Mouse (Mus musculus): ENCODE measurements around the gene Ctdspl.

Ctdspl gene

DNA sequence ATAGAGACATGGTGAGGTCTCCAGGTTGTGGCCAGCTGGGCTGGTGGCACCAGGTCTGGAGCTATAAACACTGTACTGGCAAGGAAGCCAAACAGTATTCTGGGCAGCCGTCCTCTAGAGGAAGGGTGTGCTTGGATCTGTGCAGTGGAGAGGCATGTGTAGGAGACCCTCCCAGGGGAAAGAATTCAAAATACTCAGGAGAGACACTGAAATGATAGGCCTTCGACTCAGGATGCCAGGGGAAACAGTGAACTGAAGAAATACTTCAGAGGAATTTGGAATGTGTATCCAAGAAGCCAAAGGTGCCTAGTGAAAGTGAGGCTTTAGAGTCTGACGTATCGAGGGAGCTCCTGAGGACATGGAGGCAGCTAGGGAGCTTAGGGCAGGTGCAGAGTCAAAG is 23.4 kb downstream of the Ctdspl start:
- no peak for DNase-seq (ENCODE audit: low spot score)

DNA sequence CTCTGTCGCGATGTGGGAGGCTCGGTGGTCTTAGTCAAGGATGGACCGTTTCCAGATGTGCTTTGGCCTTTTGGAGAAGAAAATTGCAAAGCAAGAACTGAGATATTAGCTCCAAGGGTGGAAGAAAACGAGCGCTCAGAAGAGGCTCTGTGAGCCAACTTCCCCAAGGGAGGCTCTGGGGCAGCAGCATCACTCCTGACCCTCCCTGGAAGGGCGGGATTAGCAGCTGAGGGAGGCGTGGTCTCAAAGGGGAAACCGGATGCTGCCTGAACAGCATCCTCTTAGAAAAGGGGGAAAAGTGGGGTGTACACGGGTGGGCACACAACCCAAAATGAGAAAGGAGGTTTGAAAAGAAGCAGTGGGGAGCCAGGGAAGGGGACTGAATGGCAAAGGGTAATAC is 23.8 kb downstream of the Ctdspl start:
- no peak for DNase-seq (ENCODE audit: low spot score)

DNA sequence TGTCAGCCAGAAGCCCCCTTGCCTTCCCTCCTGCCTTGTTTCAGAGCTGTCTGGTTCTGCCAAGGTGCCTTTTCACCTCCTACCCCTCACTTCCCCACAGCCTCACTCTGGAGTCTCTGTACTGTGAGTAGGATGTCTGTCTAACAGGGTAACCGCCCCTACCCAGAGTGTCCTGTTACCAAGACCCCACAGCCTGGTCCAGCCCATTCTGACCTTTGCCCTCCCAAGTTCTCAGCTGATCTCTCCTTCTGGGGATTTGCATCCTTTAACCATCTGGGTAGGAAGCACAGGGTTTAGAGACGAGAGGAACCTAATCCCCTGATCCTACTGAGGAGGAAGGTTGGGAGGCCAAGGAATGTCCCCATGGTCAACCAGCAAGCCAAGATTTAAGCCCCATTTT is 24.5 kb downstream of the Ctdspl start:
- DNase-seq (ENCODE audit: low spot score) = no peak

DNA sequence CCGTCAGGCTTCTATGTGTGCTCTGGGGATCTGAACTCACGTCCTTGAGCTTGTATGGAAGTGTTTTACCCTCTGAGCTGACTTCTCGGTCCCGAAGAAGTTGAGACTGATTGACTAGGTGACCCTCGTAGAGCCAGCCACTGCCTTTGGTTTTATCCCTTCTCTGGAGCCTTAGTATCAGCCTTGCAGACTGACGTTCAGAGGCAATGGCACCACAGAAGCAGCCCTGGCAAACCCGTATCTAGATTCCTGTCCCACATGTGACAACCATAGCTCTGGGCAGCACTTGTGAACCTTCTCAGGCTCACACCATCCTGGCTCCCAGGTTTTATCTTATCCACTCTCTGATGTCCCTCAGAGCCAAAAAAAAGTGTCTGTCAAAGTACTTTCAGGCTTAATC is 25.1 kb downstream of the Ctdspl start:
- DNase-seq (ENCODE audit: low spot score) = no peak

DNA sequence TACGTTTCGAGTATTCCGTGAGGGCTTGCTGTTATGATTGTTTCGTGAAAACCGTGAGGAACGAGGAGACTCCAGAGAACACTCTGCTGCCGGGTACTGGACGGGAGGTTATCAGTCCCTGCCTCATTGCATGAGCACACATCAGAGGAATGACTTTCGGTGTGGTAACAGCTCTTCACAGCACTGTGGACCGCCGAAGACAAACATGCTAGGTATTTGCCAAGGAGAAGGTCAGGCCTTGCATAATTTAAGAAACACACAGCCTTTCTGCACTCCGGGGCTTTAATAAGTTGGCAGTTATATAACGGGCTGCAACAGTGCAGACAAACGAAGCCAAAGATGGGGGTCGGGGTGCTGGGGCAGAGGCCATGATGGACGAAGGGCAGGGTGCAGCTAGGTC is 25.9 kb downstream of the Ctdspl start:
- no peak for DNase-seq (ENCODE audit: low spot score)

DNA sequence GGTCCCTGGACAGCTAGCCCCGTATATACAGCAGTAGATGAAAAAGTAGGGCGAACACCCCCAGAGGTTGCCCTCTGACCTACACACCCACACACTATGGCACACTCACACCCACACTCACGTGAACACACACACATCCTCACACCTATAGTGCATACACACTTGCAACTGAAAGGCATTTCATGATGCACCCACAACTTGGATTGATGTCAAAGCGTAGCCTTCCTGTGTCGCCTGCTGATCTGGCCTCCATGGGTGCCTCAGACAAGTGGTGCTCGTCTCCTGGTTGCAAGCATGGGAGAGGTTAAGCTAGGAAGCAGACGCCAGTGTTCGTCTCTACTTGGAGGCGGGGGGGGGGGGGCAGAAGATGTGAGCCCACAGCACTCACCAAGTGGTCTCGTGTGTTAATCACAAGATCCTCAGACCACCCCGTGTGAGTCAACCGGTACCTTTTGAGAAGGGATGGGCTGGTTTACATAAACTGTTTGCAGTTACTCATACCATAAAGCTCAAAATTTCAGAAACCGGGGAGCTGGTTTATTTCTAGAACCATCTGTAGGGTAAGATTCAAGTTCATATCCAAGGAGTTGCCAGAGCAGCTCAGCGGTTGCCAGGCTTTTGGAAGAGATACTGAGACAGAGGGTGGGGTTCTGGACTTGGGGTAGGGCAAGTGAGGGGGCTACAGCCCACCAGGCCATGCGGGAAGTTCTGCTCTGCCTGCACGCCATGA is 27.4 kb downstream of the Ctdspl start:
- DNase-seq (ENCODE audit: low spot score) = no peak

DNA sequence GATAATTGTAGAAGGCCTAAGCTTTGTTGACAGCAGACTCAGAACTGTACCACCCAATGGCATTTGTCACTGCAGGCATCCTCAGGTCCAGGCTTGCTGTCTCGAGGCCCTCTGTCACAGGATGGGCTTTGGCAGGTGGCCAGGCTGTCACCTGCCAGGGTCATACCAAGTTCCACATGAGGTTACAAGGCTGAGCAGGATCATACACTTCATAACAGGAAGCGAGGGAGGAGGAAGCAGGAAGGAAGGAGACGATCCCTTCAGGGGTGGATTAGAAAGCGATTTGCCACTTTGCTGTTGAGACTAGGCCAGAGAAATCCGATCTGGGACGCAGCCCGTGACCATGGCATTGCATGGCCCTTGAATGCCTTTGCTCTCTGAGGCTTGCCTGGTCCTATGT is 32.5 kb downstream of the Ctdspl start:
- no peak for DNase-seq (ENCODE audit: low spot score)

DNA sequence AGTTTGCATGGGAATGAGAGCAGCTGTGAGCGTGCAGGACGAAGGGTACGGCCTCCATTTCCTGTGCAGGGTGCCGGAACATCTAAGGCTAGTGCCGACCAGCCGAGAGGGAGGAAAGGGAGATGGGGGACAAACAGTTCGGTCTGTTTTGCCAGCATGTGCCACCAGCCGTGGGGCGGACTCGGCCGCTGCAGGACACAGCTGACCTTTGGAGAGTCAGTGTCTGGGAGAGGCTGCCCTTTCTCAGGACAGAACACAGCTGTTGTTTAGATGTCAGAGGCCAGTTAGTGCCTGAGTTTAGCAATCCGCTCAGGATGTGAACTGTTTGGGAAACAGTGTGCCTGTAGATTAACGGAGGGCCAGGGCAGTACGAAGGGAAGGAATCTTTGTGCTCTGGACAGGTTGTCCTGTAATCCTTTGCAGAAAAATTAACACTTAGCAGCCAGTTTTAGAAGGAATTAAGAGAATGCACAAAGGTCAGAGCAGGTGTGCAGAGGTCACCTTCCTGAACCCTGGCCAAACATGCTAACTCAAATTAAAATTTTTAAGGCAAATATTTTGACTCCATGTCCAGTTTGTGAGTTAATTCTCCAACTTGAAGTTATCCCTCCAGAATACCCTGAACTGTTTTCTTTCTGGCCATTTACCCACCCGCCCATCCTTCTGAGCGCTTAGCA is 34.3 kb downstream of the Ctdspl start:
- DNase-seq (ENCODE audit: low spot score) = no peak

DNA sequence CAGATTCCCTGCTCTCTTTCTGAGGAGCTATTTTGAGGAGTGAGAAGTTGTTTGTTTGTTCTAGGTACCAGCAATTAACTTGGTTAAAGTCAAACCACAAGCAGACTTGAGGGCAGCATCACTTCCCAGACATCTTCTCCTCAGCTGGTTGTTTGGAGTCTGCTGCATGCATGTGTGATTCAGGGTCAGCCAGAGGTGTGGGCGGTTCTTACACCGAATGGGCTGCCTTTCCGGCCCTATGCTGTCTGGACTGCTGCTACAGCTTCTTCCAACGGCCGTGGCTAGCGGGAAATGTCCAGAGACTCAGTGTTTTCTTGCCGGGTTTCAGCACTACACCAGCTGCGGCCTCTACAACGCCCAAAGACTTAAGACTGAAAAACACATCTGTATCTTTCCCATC is 36.9 kb downstream of the Ctdspl start:
- no peak for DNase-seq (ENCODE audit: low spot score)

DNA sequence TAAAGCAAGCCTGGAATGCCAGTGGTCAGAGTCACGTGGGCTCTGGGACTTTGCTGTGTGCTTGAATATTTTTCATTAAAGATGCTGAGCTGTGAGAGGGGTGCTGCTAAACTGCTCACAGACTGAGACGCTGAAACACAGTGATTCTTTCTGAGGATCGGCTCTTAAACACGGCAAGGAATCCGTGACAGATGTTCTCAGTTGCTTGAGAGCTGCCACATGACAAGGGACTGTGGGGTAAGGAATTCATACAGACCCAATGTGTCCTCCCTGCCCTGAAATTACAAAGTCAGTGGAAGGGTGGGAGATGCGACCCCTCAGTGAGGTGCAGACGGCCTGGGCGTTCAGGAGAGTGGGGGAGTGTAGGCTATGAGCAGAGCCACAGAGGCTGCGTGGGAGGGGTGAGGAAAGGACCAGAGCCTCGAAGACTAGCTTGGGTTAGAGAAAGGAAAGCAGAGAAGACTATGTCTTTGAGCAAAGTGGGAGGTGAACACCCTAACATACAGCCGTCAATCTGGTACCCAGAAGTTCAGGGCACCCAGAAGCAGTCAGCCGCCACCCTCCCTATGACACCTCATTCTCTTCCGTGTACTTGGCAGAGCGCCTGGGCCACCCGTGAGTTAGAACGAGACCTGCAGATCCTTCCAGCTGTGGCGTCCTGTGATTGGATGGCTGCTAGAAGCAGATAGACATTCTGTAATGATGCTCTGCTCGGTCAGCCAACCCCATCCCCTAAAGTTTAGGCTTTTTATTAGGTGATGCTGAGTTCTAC is 38.2 kb downstream of the Ctdspl start:
- no peak for DNase-seq (ENCODE audit: low spot score)

DNA sequence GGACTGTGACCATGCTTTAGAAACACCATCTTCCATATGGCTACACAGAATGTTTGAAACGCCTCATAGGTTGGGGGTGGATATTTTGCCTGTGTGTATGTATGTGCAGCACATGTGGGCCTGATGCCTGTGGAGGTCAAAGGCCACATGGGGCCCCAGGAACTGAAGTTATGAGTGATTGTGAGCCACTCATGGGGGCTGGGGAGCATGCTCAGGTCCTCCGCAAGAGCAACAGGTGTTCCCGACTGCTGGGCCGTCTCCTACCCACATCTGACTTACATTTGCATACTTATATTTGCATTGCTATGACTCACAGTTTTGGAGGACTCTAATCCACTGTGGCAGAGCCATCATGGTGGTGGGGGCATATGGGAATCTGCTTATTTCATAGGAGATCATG is 43.6 kb downstream of the Ctdspl start:
- DNase-seq (ENCODE audit: low spot score) = no peak

DNA sequence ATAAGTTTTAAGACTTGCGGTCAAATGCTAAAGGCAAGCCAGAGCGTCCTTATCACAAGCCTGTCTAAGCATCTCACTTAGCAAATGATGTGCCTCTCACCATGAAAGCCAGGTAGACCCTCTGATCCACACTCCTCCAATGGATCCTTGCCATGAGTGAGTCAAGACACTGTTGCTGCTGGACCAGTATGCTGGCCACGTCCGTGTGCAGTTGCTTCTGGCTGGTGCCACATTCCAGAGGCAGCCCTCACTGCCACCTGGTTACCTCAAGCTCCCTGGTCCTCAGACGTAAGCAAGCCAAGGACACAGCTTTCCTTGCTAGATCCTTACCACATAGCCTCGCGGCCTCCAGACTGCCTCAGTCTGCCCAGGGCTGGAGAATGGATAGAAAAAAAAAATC is 46.8 kb downstream of the Ctdspl start:
- no peak for DNase-seq (ENCODE audit: low spot score)

DNA sequence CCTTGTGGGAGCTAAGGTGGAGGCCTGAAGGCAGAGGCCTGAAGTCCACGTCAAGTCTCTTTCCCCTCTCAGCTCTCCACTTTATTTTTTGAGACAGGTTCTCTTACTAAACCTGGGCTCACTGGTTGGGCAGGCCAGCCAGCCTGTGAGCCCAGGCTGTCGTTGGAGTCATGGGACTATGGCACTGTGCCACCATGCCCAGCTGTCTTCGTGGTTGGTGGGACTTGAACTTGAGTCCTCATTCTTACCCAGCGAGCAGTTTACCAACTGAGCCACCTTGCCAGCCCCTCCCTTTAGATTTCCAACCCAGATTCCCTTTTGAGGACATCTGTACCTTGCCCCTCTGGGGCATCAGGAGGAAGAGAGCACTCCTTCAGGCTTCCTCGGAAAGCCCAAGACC is 47.3 kb downstream of the Ctdspl start:
- no peak for DNase-seq (ENCODE audit: low spot score)

DNA sequence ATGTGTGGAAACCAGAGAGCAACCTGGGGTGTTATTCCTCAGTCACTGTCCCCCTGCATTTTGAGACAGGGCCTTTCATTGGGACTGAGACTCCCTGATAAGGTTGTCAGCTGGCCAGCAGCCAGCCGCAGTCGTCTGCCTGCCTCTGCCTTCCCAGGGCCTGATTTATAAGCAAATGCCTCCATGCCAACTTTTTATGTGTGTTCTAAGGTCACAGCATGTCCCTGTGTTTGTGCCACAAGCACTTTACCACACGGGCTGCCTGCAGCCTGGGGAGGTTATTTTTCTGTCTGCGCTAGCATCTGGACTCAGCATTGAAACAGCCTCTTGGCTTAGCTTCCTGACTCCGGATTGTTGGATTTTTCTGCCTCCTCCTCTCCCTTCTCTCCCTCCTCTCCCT is 47.9 kb downstream of the Ctdspl start:
- no peak for DNase-seq (ENCODE audit: low spot score)

DNA sequence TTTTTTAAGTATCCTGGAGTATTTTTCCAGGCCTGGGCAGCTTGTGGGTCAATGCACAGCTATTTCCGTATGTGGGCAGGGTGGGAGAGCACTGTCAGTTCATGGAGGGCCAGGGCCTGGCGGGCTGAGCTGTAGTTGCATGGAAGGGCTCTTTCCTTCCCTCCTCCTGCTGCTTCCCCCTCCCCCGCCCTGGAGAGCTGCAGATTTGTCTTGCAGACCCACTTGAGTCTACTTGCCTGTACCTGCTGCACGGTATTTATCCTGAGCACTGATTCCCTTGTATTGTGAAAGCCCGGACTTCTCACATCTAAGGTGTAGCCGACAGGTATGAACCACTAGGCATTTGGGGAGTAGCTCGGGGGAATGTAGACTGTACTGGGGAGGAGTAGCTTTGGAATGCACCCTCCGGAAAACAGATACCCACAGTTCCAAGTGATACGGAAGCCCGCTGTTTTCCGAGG is 49.0 kb downstream of the Ctdspl start:
- DNase-seq (ENCODE audit: low spot score) = no peak

DNA sequence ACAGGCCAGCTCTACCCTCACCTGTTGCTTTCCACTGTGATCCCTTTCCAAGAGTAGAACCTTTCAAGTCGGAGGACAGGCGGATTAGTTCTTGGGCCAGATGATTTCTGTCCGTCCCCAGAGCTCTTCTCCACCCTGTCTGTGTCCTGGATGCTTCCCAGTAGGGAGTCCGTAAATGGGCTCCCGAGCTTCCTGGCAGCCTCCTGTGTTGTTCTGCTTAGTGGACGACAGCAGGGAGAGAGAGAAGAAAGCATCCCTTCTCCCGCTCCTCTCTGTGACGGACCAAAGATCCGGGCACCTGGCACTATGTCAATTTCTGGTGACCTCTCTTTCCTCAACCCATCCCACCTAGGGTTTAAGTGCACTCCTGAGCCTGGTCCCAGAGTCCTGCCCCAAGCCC is 49.5 kb downstream of the Ctdspl start:
- DNase-seq (ENCODE audit: low spot score) = no peak

DNA sequence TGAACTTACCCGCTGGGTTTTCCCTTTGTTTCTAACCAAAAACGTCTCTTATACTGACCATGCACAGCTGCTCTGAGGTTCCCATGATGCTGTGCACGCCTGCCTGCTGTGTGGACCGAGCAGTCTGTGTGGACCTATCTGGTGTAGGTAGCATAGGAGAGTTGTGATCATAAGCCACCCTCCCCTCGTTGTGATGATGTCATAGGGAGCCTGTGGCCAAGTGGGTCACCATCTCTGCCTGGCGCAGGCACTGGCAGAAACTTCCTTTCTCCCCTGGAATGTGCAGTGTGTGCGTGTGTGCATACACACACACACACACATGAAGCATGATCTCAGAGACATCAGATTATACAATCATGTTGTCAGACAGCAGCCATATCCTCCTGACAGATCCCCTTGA is 50.3 kb downstream of the Ctdspl start:
- DNase-seq (ENCODE audit: low spot score) = no peak

DNA sequence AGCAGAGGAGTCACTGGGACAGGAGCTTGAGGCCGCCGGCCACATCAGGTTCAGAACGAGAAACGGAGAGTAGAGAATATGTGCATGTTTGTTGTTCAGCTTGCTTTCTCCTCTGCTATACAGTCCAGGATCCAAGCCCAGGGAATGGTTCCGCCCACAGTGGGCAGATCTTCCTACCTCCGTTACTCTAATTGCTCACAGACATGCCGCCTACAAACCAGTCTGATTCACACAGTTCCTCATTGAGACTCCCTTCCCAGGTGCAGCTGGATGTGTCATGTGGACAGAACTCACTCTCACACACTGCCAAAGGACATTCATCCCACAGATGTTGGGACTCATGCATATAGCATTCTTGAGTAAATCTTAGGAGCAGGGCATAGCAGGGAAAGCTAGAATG is 51.2 kb downstream of the Ctdspl start:
- DNase-seq (ENCODE audit: low spot score) = no peak

DNA sequence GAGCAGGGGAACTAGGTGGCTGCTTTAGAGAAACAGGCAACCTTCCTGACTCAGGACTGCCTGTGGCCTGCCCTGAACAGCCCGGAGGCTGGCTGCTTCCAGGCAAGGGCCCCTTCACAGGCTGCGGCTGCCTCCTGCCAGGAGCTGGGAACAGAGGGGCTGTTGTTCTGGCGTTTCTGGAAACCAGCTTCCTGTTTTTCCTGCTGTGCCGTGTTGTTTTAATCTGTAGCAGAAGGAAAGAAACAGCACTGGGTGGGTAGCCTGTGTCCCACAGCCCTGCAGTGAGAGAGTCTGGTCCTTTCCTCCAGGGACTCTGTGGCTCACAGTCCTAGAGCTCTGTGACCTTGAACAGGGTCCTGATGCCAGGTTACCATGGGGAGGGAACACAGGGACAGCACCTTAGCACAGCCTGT is 54.2 kb downstream of the Ctdspl start:
- DNase-seq (ENCODE audit: low spot score) = no peak

DNA sequence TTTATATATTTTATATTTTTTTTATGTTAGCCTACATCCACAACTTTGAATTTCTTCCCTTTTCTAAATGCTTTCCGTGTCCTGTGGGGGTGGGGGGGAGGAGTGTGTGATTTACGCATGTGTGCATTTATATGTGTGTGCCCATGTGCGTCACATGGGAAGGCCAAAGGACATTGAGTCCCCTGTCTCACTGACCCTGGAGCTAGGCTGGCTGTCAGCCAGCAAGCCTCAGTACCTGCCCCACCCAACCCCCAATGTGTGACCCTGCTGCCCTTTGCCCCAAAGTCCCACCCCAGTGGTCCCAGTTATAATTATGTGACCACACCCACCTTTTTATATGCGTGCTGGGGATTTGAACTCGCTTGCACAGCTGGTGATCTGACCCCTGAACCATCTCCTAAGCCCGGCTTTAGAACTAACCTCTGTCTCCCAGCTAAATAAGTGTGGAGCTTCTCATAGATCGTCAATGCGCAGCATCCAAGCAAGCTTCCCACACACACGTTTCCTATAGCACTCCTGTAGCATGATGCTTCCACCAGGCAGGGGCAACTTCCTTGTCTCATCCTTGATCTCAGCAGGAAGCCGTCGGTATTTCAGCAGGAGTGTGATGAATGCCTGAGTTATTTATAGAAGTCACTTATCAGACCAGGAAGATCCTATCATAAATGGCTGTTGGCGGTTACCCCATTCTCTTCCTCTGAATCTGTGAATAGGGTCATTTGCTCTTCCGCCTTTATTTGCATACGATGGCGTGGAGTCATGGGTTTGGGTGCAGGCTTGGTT is 58.6 kb downstream of the Ctdspl start:
- no peak for DNase-seq (ENCODE audit: low spot score)

DNA sequence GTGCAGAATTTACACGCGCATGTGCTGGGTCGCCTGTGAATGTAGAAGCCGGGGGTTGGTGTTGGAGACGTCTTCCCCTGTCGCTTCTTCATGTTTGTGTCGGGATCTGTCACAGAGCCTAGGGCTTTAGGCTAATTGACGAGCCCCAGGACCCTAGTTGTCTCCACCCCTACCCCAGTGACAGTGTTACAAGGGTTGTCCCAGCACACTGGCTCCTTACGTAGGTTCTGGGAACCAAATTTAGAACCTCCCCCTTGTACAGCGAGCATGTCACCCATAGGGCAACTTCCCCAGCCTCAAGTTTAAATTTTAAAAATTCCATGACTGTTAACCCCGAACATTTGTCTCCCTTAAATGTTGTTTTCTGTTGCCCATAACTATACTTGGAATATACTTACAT is 60.0 kb downstream of the Ctdspl start:
- DNase-seq (ENCODE audit: low spot score) = no peak

DNA sequence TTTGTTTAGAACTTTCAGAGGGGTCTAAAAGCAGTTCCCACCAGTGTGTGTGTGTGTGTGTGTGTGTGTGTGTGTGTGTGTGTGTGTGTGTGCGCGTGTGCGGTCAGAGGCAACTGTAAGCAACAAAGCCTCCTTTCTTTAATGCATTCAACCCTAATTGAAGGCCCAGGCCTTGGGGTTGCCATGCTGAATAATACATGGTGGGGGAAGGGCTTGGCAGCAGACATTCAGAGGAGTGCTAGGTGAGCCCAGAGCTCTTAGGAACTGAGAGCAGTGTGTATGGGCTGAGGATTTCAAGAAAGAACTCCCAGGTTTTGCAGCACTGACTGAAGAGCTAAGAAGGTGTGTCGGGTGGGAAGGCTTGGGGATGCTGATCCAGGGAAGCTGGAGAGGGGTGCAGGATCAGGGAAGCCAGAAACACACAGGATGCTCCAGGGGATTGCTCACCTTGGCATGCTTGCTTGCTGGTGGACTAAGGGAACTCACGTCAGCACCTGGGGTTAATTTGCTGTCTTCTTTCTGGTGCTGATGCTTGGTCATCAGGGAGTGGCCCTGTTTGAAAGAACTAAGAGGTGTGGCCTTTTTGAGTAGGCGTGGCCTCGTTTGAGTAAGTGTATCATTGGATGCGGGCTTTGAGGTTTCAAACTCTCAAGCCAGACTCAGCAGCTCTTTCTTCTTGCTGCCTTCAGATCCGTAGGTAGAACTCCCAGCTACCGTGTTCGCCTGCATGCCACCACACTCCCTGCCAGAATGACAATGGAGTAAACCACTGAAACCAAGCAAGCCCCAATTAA is 62.7 kb downstream of the Ctdspl start:
- DNase-seq (ENCODE audit: low spot score) = no peak

Measured in T-cell, adult 2 months (primary cell).